Mouse (Mus musculus) lung, adult 2 months (tissue): ENCODE measurements around the gene Irx3.

Source experiments
- CTCF ChIP-seq: fragments of 200-500 bp; IDR thresholded peaks from 2 replicates; pipeline ENCODE4 v1.5.1; 2011; ENCODE audit warnings: mild to moderate bottlenecking, low read length, control low read depth; ENCODE audit not compliant: insufficient read depth
- POLR2A ChIP-seq: fragments of 200-500 bp; IDR thresholded peaks from 2 replicates; pipeline ENCODE4 v1.6.1; 2011; ENCODE audit warnings: low read depth, mild to moderate bottlenecking, control low read depth, low read length, borderline replicate concordance; ENCODE audit errors: extremely low read depth

GRCm38 (mm10) chr8:91814106-91814505, 12.2 kb upstream of the Irx3 start:
- TF ChIP-seq POLR2A (no peak), CTCF (no peak)
